Comparison of ENCODE assay signal across 13 mouse cellular contexts in the genomic region with DNA sequence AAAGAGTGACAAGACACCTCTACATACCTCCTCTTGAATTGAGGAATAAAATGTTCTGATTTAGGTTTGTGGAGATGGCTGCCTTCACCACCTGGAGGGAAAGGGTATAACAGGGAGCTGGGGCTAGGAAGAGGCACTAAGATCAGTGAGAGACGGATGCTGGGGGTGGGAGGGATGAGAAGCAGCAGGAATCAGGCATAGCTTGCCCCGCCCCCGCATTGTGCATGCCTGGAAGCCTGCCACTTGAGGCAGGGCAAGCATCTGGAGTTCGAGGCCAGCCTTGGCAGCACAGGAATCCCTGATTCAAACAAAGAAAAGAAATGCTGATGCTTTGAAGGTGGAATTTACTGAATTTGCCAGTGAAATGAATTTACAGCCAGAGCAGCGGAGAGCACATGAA.
A peak's percentile ranks its signal among the peaks of the same experiment; 100 is the strongest.
DNase-seq lines count a peak whose midpoint lies in the region; ATAC-seq lines count a peak whose summit lies in the region.
"Had no signal": no experiment of that assay in that cellular context is flagged by ENCODE, and none has a peak within 500 bp of the region (broad histone marks: within the 10 kb centered on the region; RNA-seq: fewer than 3 reads in every experiment).

No protein-coding gene starts in this region.

- ATAC-seq in hindbrain, embryonic 11.5 days (ENCODE audit: low FRiP score) = no peak
- no peak for ATAC-seq in hindbrain, embryonic 14.5 days (ENCODE audit: low FRiP score)
- no peak for ATAC-seq in midbrain, embryonic 13.5 days

- H3K4me3 ChIP-seq in hindbrain, embryonic 11.5 days (ENCODE audit: low read depth, low read length) = no peak overlapping the region
- no peak overlapping the region for H3K4me3 ChIP-seq in hindbrain, embryonic 14.5 days (replicated peaks; ENCODE audit: low read length)
- H3K4me3 ChIP-seq in midbrain, embryonic 10.5 days = no peak overlapping the region
- no peak overlapping the region for H3K4me3 ChIP-seq in midbrain, embryonic 13.5 days (replicated peaks)
- H3K4me3 ChIP-seq: heart, embryonic 12.5 days; liver, embryonic 13.5 days had no signal

- no peaks in the 10 kb centered on the region for H3K27me3 ChIP-seq in hindbrain, embryonic 11.5 days (ENCODE audit: control insufficient read depth, insufficient read depth, low read length)
- H3K27me3 ChIP-seq in hindbrain, embryonic 14.5 days (ENCODE audit: control insufficient read depth, insufficient read depth, low read length) = no peaks in the 10 kb centered on the region
- no peaks in the 10 kb centered on the region for H3K27me3 ChIP-seq in midbrain, embryonic 10.5 days (ENCODE audit: low read depth, poor library complexity, severe bottlenecking)
- H3K27me3 ChIP-seq in midbrain, embryonic 13.5 days = no peaks in the 10 kb centered on the region
- H3K27me3 ChIP-seq: liver, embryonic 13.5 days had no signal

- no peak overlapping the region for H3K4me2 ChIP-seq in hindbrain, embryonic 11.5 days (replicated peaks; ENCODE audit: low read depth, low read length)
- H3K4me2 ChIP-seq in hindbrain, embryonic 14.5 days (replicated peaks) = no peak overlapping the region
- no peak overlapping the region for H3K4me2 ChIP-seq in midbrain, embryonic 13.5 days (replicated peaks)
- H3K4me2 ChIP-seq: heart, embryonic 12.5 days; liver, embryonic 13.5 days had no signal

- H3K36me3 ChIP-seq in hindbrain, embryonic 11.5 days (ENCODE audit: control insufficient read depth, insufficient read depth, low read length) = no peaks in the 10 kb centered on the region
- H3K36me3 ChIP-seq in hindbrain, embryonic 14.5 days (replicated peaks; ENCODE audit: control insufficient read depth, insufficient read depth) = no peaks in the 10 kb centered on the region
- H3K36me3 ChIP-seq in midbrain, embryonic 10.5 days = no peaks in the 10 kb centered on the region
- H3K36me3 ChIP-seq in midbrain, embryonic 13.5 days = no peaks in the 10 kb centered on the region
- H3K36me3 ChIP-seq: heart, embryonic 12.5 days; liver, embryonic 13.5 days had no signal

- no peaks in the 10 kb centered on the region; the same call in 1 of the 2 replicates for H3K4me1 ChIP-seq in hindbrain, embryonic 11.5 days (replicated peaks; ENCODE audit: control insufficient read depth, insufficient read depth, low read length)
- H3K4me1 ChIP-seq in hindbrain, embryonic 14.5 days (replicated peaks; ENCODE audit: control insufficient read depth, insufficient read depth, low read length) = peaks cover 9% of the 10 kb centered on the region
- peaks cover 37% of the 10 kb centered on the region for H3K4me1 ChIP-seq in midbrain, embryonic 10.5 days
- H3K4me1 ChIP-seq in midbrain, embryonic 13.5 days (replicated peaks) = peaks cover 28% of the 10 kb centered on the region
- H3K4me1 ChIP-seq: heart, embryonic 12.5 days; liver, embryonic 13.5 days had no signal

- intact Hi-C loops in heart, postnatal 25 days (cut with DNase I) = no loop called here

- no peak overlapping the region for H3K27ac ChIP-seq in hindbrain, embryonic 11.5 days (ENCODE audit: low read depth, low read length)
- H3K27ac ChIP-seq in hindbrain, embryonic 14.5 days = no peak overlapping the region
- H3K27ac ChIP-seq in midbrain, embryonic 10.5 days (replicated peaks) = 0 out of 2 replicates have a peak overlapping the region, but pooled peaks have one; percentile 42
- H3K27ac ChIP-seq in midbrain, embryonic 13.5 days = no peak overlapping the region
- H3K27ac ChIP-seq: liver, embryonic 13.5 days had no signal

- H3K9ac ChIP-seq in hindbrain, embryonic 11.5 days (ENCODE audit: low read depth, low read length) = no peak overlapping the region
- H3K9ac ChIP-seq in hindbrain, embryonic 14.5 days = no peak overlapping the region
- no peak overlapping the region for H3K9ac ChIP-seq in midbrain, embryonic 13.5 days (replicated peaks)
- H3K9ac ChIP-seq: heart, embryonic 12.5 days; liver, embryonic 13.5 days had no signal

- H3K9me3 ChIP-seq in hindbrain, embryonic 11.5 days (ENCODE audit: control insufficient read depth, low read length) = no peaks in the 10 kb centered on the region
- no peaks in the 10 kb centered on the region for H3K9me3 ChIP-seq in hindbrain, embryonic 14.5 days (ENCODE audit: control insufficient read depth, low read length)
- H3K9me3 ChIP-seq in midbrain, embryonic 10.5 days (replicated peaks) = no peaks in the 10 kb centered on the region
- H3K9me3 ChIP-seq in midbrain, embryonic 13.5 days = no peaks in the 10 kb centered on the region
- H3K9me3 ChIP-seq: heart, embryonic 12.5 days; liver, embryonic 13.5 days had no signal

- WGBS in hindbrain, embryonic 11.5 days = 33% methylated on average over 5 of the region's 5 CpGs
- 37% methylated on average over 5 of the region's 5 CpGs for WGBS in hindbrain, embryonic 14.5 days
- WGBS in midbrain, embryonic 10.5 days = 40% methylated on average over 5 of the region's 5 CpGs
- 37% methylated on average over 5 of the region's 5 CpGs for WGBS in midbrain, embryonic 13.5 days

- DNase-seq in hindbrain, embryonic 11.5 days (ENCODE audit: low spot score) = peak; percentile 21
- no peak for DNase-seq in hindbrain, embryonic 14.5 days (ENCODE audit: low spot score)
- DNase-seq in midbrain, embryonic 10.5 days (ENCODE audit: low spot score) = peak; percentile 24
- DNase-seq in R1 (ENCODE audit: low read depth, low spot score) = peak; percentile 70
- peak; percentile 50 for DNase-seq in embryo, embryonic 11 days
- DNase-seq in heart, postnatal 25 days (ENCODE audit: low spot score) = no peak
- DNase-seq: cerebellum, adult 18-20 months; gastrocnemius, postnatal 36 days; heart, postnatal 4 days; liver, embryonic 13.5 days; right cerebral cortex, postnatal 25 days had no signal

Comparison
In these comparisons a context has a peak if more than half of its experiments do, and no peak if none do; other contexts are left out.
1. DNase-seq: peak in hindbrain, embryonic 11.5 days (single experiment), midbrain, embryonic 10.5 days (single experiment), R1 (single experiment) and embryo, embryonic 11 days (single experiment); none in hindbrain, embryonic 14.5 days (single experiment) and heart, postnatal 25 days (single experiment).